Mouse (Mus musculus): ENCODE results near the gene Gm11239.
"Not testable (repeated sequence)": the region's sequence is repeated elsewhere in the genome, so short reads cannot be mapped to it uniquely, and the experiment has no call there.

The Gm11239 gene

DNA sequence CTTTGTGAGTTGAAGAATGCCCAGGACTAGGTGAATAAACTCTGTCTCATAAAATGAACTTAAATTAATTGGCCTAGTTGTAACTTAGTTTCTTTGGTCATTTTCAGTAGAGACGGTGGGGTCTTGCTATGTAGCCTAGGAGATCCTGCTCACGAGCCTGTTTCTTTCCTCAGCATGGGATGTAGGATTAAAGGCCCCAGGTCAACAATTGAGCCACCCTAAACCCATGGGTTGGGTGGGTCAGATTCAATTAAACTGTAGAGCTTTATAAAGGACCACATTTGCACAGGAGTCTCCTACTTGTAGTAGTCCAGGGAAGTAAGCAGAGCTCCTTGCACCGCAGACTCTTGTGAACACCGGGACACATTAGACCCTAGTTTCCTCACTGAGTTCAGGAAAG, at the start of gene Gm11239:
Gene Gm11239, plus strand, starts transcription at position 301 of the 400 bp plus-strand sequence.
- DNase-seq (ENCODE audit: extremely low read depth, low read depth, low spot score) = not testable (repeated sequence)

DNA sequence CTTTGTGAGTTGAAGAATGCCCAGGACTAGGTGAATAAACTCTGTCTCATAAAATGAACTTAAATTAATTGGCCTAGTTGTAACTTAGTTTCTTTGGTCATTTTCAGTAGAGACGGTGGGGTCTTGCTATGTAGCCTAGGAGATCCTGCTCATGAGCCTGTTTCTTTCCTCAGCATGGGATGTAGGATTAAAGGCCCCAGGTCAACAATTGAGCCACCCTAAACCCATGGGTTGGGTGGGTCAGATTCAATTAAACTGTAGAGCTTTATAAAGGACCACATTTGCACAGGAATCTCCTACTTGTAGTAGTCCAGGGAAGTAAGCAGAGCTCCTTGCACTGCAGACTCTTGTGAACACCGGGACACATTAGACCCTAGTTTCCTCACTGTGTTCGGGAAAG, 45.5 kb upstream of the Gm11239 start, which contains the start of gene Gm11237:
Gene Gm11237, plus strand, starts transcription at position 301 of the 400 bp plus-strand sequence.
- not testable (repeated sequence) for DNase-seq (ENCODE audit: extremely low read depth, low read depth, low spot score)

DNA sequence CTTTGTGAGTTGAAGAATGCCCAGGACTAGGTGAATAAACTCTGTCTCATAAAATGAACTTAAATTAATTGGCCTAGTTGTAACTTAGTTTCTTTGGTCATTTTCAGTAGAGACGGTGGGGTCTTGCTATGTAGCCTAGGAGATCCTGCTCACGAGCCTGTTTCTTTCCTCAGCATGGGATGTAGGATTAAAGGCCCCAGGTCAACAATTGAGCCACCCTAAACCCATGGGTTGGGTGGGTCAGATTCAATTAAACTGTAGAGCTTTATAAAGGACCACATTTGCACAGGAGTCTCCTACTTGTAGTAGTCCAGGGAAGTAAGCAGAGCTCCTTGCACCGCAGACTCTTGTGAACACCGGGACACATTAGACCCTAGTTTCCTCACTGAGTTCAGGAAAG, 30.3 kb upstream of the Gm11239 start, which contains the start of gene Gm11236:
Gene Gm11236, plus strand, starts transcription at position 301 of the 400 bp plus-strand sequence.
- not testable (repeated sequence) for DNase-seq (ENCODE audit: extremely low read depth, low read depth, low spot score)

DNA sequence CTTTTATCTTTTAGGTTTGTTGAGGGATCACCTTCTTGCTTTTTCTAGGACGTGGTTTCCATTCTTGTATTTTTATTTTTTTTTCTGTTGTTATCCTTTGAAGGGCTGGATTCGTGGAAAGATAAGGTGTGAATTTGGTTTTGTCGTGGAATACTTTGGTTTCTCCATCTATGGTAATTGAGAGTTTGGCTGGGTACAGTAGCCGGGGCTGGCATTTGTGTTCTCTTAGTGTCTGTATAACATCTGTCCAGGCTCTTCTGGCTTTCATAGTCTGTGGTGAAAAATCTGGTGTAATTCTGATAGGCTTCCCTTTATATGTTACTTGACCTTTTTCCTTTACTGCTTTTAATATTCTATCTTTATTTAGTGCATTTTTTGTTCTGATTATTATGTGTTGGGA, 6.3 kb upstream of the Gm11239 start:
- not testable (repeated sequence) for DNase-seq (ENCODE audit: extremely low read depth, low read depth, low spot score)

- DNase-seq (ENCODE audit: extremely low read depth, low read depth, low spot score) = not testable (repeated sequence)
Measured at GRCm38 (mm10) chr4:73683216-73683615, 15.1 kb downstream of the Gm11239 start, which contains the start of gene Gm428. Gm428 (plus strand) TSS chr4:73683516.

- DNase-seq (ENCODE audit: extremely low read depth, low read depth, low spot score) = no peak
Measured at GRCm38 (mm10) chr4:73718761-73719160, 50.6 kb downstream of the Gm11239 start.

DNA sequence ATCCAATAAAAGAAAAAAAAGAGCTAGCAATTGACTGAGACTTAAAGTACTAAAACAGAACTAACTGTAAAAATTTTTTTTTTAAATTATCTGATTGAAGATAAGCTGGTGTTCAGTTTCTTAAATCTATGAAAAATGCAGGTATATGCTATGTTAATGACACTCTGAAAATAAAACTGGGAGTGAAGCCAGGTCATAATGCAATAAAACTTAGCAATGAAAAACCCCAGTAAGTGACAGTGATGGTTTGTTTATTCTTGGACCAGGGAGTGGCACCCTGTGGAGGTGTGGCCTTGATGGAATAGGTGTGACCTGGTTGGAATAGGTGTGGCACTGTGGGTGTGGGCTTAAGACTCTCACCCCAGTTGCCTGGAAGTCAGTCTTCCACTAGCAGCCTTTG, 51.7 kb downstream of the Gm11239 start:
- DNase-seq (ENCODE audit: extremely low read depth, low read depth, low spot score) = no peak

All from fat pad, adult 2 months (tissue).